Mouse (Mus musculus): ENCODE results near the gene Cdk6.

DNA sequence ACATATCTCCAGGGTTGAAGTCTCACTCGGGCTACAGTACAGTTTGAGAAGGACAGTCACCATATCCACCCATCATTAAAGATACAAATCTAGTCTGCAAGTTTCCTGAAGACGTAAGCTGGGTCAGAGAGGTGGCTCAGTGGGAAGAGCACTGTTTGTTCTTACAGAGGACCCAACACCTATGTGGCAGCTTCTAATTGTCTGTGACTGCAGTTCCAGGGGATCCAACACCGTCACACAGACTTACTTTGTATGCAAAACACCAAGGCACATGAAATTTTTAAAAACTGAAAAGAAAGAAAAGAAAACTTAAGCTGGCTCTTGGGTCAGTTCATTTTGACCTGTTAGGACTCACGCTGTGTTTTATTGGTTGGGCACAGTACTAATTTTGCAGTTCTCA, 162.1 kb downstream of the Cdk6 start:
- TF ChIP-seq MAX (IDR thresholded peaks at IDR 0.05; ENCODE audit: low read depth) (no peak), E2F4 (IDR thresholded peaks at IDR 0.05; ENCODE audit: insufficient read depth) (no peak), POLR2A (IDR thresholded peaks at IDR 0.05; ENCODE audit: insufficient read length, low read depth) (no peak), POLR2AphosphoS2 (IDR thresholded peaks at IDR 0.05; ENCODE audit: insufficient read length, low read depth) (no peak), MYOG (IDR thresholded peaks at IDR 0.05; ENCODE audit: control insufficient read depth in 1 of 3, insufficient read depth in 1 of 3, insufficient read length in 2 of 3, low read depth in 2 of 3) (no peak), CEBPB (IDR thresholded peaks at IDR 0.05; ENCODE audit: insufficient read depth, poor library complexity, severe bottlenecking) (no peak), TCF12 (IDR thresholded peaks at IDR 0.05; ENCODE audit: insufficient read depth, poor library complexity, severe bottlenecking) (no peak), USF1 (IDR thresholded peaks at IDR 0.05; ENCODE audit: low read depth) (no peak), REST (IDR thresholded peaks at IDR 0.05; ENCODE audit: insufficient read depth, insufficient read length) (no peak)

Measured in myocyte (in vitro differentiated cells).